Mouse (Mus musculus) forebrain, embryonic 14.5 days (tissue): ENCODE data around the gene Zbtb24. TPM values are rescaled to one million over a fixed set of nuclear protein-coding genes. Genes with fewer than 3 reads are reported as not detected.

Source experiments
- ATAC-seq: fragments of 200-750 bp; cut with Nextera tagmentation; 2 replicates; pipeline ENCODE4 v1.8.0; 2017; ENCODE audit warnings: mild to moderate bottlenecking, moderate library complexity
- DNase-seq: peaks from one replicate; pipeline ENCODE4 v3.0.0-alpha.2; 2015; ENCODE audit warnings: low spot score
- H3K27ac ChIP-seq: fragments of 300-500 bp; sonication (generic); 2 replicates; pipeline ENCODE4 v1.5.1; 2014; ENCODE audit warnings: low read depth, mild to moderate bottlenecking, control low read depth, low read length, moderate library complexity
- H3K27me3 ChIP-seq: fragments of 300-500 bp; sonication (generic); replicated peaks from 2 replicates; pipeline ENCODE4 v1.6.1; 2014; ENCODE audit warnings: low read length, control low read depth, mixed read lengths; ENCODE audit not compliant: control insufficient read depth, insufficient read depth
- H3K36me3 ChIP-seq: fragments of 300-500 bp; sonication (generic); 2 replicates; pipeline ENCODE4 v1.6.1; 2014; ENCODE audit warnings: low read length, control low read depth; ENCODE audit not compliant: control insufficient read depth, insufficient read depth
- H3K4me1 ChIP-seq: fragments of 300-500 bp; sonication (generic); 2 replicates; pipeline ENCODE4 v1.6.1; 2014; ENCODE audit warnings: antibody characterized with exemption, low read length, control low read depth; ENCODE audit not compliant: control insufficient read depth, insufficient read depth
- H3K4me2 ChIP-seq: fragments of 300-500 bp; sonication (generic); 2 replicates; pipeline ENCODE4 v1.6.1; 2014; ENCODE audit warnings: mild to moderate bottlenecking, control low read depth, low read length
- H3K4me3 ChIP-seq: fragments of 300-500 bp; sonication (generic); 2 replicates; pipeline ENCODE4 v1.5.1; 2014; ENCODE audit warnings: low read depth, low read length, control low read depth
- H3K9ac ChIP-seq: fragments of 300-500 bp; sonication (generic); 2 replicates; pipeline ENCODE4 v1.6.1; 2014; ENCODE audit warnings: mild to moderate bottlenecking, low read length, control low read depth, moderate library complexity
- H3K9me3 ChIP-seq: fragments of 300-500 bp; sonication (generic); replicated peaks from 2 replicates; pipeline ENCODE4 v1.6.1; 2016; ENCODE audit warnings: low read length, control low read depth, mixed read lengths; ENCODE audit not compliant: control insufficient read depth
- WGBS: fragments of 180-500 bp; shearing (Covaris S2); extraction: QIAGEN DNeasy Blood & Tissue Kit; methylation state at CpG from one replicate; pipeline ENCODE4 v1.1.7; 2014; 5-methylcytosine and 5-hydroxymethylcytosine counted together
- polyA plus RNA-seq: library from polyadenylated mRNA; unstranded; fragments of >200 nt; fragmentation: Nextera tagmentation; extraction: Ambion mirVana; gene quantifications from 2 replicates; pipeline ENCODE4 v1.2.1, GENCODE M21; 2014

The Zbtb24 gene
- polyA plus RNA-seq, 1 experiment from 2014 or later, result 18.8 TPM

DNA sequence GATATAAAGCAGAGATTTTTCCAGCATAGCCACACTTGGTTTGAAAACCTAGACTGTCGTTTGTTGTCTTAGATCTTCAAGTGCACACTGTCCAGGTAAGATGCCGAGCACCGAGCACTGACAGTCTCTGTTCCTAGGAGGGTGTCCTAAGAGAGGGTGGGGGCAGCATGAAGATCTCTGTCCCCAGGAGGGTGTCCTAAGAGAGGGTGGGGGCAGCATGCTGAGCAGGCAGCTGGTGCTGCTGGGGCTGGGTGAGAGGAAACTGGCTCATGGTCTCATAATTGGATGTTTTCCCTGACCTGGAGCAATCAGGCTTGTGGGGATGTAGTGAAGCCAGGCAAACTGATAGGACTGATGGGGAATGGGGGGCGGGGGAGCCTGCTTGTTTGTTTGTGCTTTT is 9.8 kb downstream of the Zbtb24 start:
- 77% methylated on average over 4 of the region's 4 CpGs for WGBS
- DNase-seq, result no peak
- H3K27me3 ChIP-seq, result no peaks in the 10 kb centered on the region
- no peak for ATAC-seq
- H3K4me1 ChIP-seq, result no peaks in the 10 kb centered on the region
- no peaks in the 10 kb centered on the region for H3K9me3 ChIP-seq
- H3K4me3 ChIP-seq, result no peak overlapping the region
- H3K36me3 ChIP-seq, result peaks cover 54% of the 10 kb centered on the region
- H3K4me2 ChIP-seq, result no peak overlapping the region
- H3K27ac ChIP-seq, result no peak overlapping the region
- H3K9ac ChIP-seq, result no peak overlapping the region

DNA sequence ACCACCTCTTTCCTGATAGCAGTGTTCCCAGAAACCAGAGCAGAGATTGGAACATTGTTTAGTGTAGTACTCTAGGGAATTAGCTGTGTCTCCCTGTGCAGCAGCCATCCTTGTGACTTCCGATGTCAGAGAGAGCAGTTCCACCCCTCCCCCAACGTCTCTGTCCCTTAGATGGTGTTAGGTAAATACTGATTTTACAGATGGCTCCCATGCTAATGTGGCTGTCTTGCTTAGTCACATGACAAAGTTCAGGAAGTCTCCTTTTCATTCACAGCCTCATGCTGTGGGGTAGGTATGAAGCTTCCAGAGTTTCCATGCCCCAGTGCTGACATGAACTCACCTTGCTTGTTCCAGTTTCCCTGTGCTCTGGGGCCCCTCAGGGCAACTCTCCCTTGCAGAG is 10.3 kb downstream of the Zbtb24 start:
- Histone ChIP-seq H3K27ac (no peak overlapping the region), H3K4me3 (no peak overlapping the region), H3K4me1 (no peaks in the 10 kb centered on the region), H3K36me3 (peaks cover 53% of the 10 kb centered on the region), H3K27me3 (no peaks in the 10 kb centered on the region), H3K9ac (no peak overlapping the region), H3K4me2 (no peak overlapping the region), H3K9me3 (no peaks in the 10 kb centered on the region)
- 42% methylated on average over 2 of the region's 2 CpGs for WGBS
- no peak for ATAC-seq
- DNase-seq, result peak; percentile 9

DNA sequence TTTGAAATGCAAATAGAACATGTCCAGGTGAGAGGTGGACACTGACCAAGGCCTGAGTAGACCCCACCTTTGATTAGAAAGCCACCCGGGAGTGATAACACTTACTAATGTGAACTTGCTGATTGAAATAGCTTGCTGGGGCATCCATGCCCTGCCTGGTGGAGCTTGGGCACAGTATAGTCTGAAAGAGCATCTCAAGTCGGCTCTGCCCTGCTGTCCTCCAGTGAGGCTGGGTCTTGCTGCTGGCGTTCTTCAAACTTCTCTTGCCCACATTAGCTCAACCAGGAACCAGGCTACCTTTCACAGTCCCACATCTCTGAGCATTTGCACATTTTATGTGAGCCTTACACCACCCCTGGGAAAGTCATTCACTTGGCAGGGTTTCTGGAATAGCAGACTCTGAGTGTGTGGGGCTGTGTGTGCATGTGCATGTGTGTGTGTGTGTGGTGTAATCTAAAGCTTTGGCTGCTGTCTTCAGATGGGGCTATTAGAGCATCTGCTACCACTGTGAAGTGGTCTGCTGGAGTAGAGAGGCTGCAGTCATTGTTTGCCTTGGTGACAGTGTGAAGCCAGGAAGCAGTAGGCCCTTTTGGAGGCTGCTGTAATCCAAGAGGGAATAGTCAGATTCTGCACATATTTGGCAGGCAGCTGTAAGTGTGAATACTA is 11.0 kb downstream of the Zbtb24 start:
- no peak overlapping the region for H3K9ac ChIP-seq
- DNase-seq (peak; percentile 14), ATAC-seq (no peak)
- H3K4me3 ChIP-seq, result no peak overlapping the region
- H3K27ac ChIP-seq, result no peak overlapping the region
- 88% methylated on average over 3 of the region's 3 CpGs for WGBS
- peaks cover 50% of the 10 kb centered on the region for H3K36me3 ChIP-seq
- H3K9me3 ChIP-seq, result no peaks in the 10 kb centered on the region
- no peaks in the 10 kb centered on the region for H3K27me3 ChIP-seq
- H3K4me1 ChIP-seq, result no peaks in the 10 kb centered on the region
- no peak overlapping the region for H3K4me2 ChIP-seq

DNA sequence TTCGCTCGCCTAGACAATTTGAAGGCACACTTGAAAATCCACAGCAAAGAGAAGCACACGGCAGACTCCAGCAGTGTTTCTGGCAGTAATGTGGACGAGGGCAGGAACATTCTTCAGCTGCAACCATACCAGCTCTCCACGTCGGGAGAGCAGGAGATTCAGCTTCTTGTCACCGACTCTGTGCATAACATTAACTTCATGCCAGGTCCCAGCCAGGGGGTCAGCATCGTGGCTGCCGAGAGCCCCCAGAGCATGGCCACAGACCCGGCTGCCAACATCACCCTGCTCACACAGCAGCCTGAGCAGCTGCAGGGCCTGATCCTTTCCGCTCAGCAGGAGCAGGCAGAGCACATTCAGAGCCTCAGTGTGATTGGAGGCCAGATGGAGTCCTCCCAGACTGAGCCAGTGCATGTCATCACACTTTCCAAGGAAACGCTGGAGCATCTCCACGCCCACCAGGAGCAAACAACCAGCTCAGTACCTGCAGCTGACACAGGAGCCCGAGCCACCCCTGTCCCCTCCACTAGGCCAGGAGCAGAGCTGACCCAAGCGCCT is 14.3 kb downstream of the Zbtb24 start:
- Histone ChIP-seq H3K27ac (peak overlapping the region; percentile 27; the same call in 1 of the 2 replicates), H3K36me3 (peaks cover 37% of the 10 kb centered on the region)
- ATAC-seq, result no peak

DNA sequence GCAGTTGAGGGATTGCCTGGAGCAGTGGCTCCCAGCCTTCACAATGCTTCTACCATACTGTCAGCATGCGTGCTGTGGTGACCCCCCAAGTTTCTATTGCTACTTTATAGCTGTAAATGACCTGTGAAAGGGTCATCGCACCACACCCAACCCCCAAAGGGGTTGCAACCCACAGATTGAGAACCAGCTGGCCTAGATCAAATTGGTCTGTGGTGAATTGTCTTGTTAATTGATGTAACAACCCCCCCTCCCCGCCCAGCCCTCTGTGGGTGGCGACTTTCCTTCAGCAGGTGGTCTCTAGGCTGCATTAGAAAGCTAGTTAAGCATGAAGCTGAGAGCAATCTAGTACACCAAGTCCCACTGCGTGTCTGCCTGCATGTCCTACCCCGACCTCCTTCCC is 17.1 kb downstream of the Zbtb24 start:
- ATAC-seq (no peak), DNase-seq (no peak)
- 29% methylated on average over 6 of the region's 6 CpGs for WGBS

More for the DNA sequence above, 14.3 kb downstream of the Zbtb24 start:
- H3K4me3 ChIP-seq, result no peak overlapping the region
- H3K9ac ChIP-seq, result no peak overlapping the region
- H3K9me3 ChIP-seq, result no peaks in the 10 kb centered on the region
- no peaks in the 10 kb centered on the region for H3K4me1 ChIP-seq
- WGBS, result 50% methylated on average over 15 of the region's 15 CpGs
- DNase-seq, result no peak
- no peaks in the 10 kb centered on the region for H3K27me3 ChIP-seq
- H3K4me2 ChIP-seq, result no peak overlapping the region

DNA sequence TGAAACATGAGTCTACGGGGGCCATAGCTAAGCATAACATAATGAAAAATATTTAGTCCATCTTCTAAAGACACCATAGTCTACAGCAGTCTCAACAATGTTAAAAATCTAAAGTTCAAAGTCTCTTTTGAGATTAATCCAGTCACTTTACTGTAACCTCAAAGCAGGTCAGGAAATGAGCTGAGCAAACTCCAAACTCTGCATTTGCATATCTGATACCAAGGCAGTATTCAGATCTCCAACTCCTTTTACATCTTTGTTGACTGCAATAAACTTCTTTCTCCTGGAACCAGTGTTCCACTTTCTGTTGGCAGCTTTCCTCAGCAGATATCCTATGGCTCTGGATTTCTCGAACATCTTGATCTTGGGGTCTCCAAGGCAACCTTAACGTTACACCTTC is 20.5 kb downstream of the Zbtb24 start:
- Histone ChIP-seq H3K27me3 (no peaks in the 10 kb centered on the region), H3K4me3 (no peak overlapping the region), H3K9me3 (no peaks in the 10 kb centered on the region), H3K9ac (no peak overlapping the region), H3K27ac (no peak overlapping the region), H3K36me3 (peaks cover 11% of the 10 kb centered on the region), H3K4me1 (peaks cover under 1% of the 10 kb centered on the region; the same call in 1 of the 2 replicates), H3K4me2 (no peak overlapping the region)
- 93% methylated on average over 3 of the region's 3 CpGs for WGBS
- no peak for ATAC-seq
- no peak for DNase-seq

More for the DNA sequence above, 17.1 kb downstream of the Zbtb24 start:
- Histone ChIP-seq H3K27ac (no peak overlapping the region), H3K4me1 (no peaks in the 10 kb centered on the region), H3K9ac (no peak overlapping the region), H3K36me3 (peaks cover 29% of the 10 kb centered on the region), H3K9me3 (no peaks in the 10 kb centered on the region), H3K27me3 (no peaks in the 10 kb centered on the region), H3K4me3 (no peak overlapping the region), H3K4me2 (no peak overlapping the region)

DNA sequence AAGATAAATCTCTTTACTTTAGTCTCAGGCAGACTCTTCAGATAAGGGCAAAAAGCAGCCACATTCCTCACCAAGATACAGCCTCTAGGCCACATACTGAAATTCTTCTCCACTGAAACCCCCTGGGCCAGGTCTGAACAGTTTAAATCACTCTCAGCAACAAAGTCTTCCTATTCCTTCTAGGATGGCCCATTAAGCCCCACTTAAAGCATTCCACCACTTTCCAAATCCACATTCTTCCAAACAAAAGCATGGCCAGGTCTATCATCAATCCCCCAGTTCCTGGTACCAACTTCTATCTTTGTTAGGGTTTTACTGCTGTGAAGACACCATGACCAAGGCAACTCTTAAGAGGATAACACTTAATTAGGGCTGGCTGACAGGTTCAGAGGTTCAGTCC is 22.4 kb downstream of the Zbtb24 start:
- Histone ChIP-seq H3K27me3 (no peaks in the 10 kb centered on the region), H3K4me3 (no peak overlapping the region), H3K27ac (no peak overlapping the region), H3K9me3 (no peaks in the 10 kb centered on the region), H3K4me2 (no peak overlapping the region), H3K9ac (no peak overlapping the region), H3K36me3 (peaks cover 6% of the 10 kb centered on the region; the same call in 1 of the 2 replicates), H3K4me1 (peaks cover 11% of the 10 kb centered on the region; the same call in 1 of the 2 replicates)
- ATAC-seq, result no peak
- DNase-seq, result no peak

DNA sequence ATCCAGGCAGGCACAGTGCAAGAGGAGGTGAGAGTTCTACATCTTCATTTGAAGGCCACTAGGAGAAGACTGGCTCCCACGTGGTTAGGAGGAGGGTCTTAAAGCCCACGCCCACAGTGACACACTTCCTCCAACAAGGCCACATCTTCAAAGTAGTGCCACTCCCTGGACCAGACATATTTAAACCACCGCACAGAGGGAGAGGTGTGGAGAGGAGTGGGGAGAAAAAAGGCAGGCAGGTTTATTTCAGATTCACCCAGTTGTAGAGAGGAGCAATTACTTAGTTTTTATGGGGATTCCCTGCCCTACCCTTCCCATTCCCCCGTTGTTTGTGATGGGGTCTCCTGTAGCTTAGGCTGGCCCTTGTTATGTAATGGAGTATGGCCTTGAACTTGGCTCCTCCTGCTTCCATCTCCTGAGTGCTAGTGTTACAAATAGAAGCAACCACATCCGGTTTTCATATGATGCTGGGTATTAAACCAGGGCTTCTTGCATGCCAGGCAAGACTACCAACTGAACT is 22.8 kb downstream of the Zbtb24 start:
- no peak overlapping the region for H3K9ac ChIP-seq
- 72% methylated on average over 5 of the region's 5 CpGs for WGBS
- no peak overlapping the region for H3K4me3 ChIP-seq
- DNase-seq (no peak), ATAC-seq (no peak)
- peaks cover 12% of the 10 kb centered on the region; the same call in 1 of the 2 replicates for H3K4me1 ChIP-seq
- no peaks in the 10 kb centered on the region for H3K9me3 ChIP-seq
- H3K36me3 ChIP-seq, result peaks cover 5% of the 10 kb centered on the region; the same call in 1 of the 2 replicates
- no peak overlapping the region for H3K27ac ChIP-seq
- no peaks in the 10 kb centered on the region for H3K27me3 ChIP-seq
- H3K4me2 ChIP-seq, result no peak overlapping the region

DNA sequence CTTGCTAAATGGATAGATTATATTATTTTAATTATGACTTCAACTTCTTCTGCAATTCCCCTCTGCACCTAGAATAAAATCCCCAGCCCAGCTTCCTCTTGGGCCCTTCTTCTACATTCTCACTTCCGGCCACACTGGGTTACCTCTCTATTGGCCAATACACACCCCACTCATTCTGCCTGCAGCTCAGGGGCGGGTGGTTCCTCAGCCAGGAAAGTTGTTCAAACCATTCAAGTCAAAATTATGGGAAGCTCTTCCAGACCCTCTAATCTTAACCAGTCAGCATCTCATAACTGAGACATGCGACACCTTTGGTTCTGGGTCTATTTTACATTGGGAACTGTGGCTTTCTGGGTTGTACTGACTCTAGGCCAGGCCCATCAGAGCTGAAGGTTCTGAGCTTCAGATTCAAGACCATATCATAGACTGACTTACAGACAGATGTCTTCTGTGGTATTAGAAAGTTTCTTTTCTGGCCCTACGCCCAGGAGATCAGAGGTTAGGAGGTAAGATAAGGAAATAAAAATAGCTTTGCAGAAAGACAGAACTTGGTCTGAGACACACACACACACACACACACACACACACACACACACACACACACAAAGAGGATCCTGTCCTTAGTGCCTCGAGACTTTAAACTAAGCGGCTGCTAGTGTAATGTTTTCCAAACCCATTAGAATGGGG is 23.7 kb downstream of the Zbtb24 start:
- H3K9me3 ChIP-seq, result no peaks in the 10 kb centered on the region
- no peaks in the 10 kb centered on the region for H3K36me3 ChIP-seq
- H3K27ac ChIP-seq, result no peak overlapping the region
- H3K4me3 ChIP-seq, result no peak overlapping the region
- no peak for DNase-seq
- H3K4me2 ChIP-seq, result no peak overlapping the region
- no peak overlapping the region for H3K9ac ChIP-seq
- H3K27me3 ChIP-seq, result no peaks in the 10 kb centered on the region
- H3K4me1 ChIP-seq, result peaks cover 13% of the 10 kb centered on the region; the same call in 1 of the 2 replicates
- no peak for ATAC-seq
- 87% methylated on average over 6 of the region's 6 CpGs for WGBS
